Mouse (Mus musculus): ENCODE measurements around the gene Slc7a5.

DNA sequence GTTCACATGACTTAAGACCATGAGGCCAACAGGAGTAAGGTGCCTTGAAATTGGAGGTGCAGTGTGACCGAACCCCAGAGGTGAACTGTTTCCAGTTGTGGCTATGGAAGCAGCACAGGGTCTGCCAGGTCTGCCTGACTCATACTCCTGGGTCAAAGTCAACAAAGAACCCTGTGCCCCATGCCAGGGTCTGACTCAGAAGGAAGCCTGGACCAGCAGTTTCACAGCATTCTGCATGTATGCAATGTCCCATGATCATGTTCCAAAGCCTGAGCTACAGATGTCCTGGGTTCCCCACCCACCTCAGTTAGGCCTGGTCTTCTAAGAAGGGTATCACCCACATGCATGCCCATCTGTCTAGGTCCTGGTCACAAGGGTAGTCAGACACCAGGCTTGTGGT, 18.2 kb downstream of the Slc7a5 start:
- no peak for TF ChIP-seq POLR2A (IDR thresholded peaks at IDR 0.05; ENCODE audit: control insufficient read depth, low read depth, low read length)
- TF ChIP-seq CTCF (IDR thresholded peaks at IDR 0.05; ENCODE audit: control insufficient read depth, insufficient read depth, insufficient replicate concordance, low read depth, low read length), result no peak

All from testis, adult 2 months (tissue).